Mouse (Mus musculus) CH12.LX (cell line): ENCODE results near the gene Nsd1. TPM values are rescaled to one million over a fixed set of nuclear protein-coding genes. Genes with fewer than 3 reads are reported as not detected.

Experiments used
- DNase-seq: peaks from one replicate; pipeline ENCODE4 v3.0.0-alpha.2; 2013; ENCODE audit errors: extremely low read depth
- H3K27ac ChIP-seq: 2 replicates; pipeline ENCODE4 v1.5.1; 2012; ENCODE audit warnings: low read depth, mild to moderate bottlenecking, control low read depth, moderate library complexity; ENCODE audit not compliant: insufficient read depth
- H3K27me3 ChIP-seq: replicated peaks from 2 replicates; pipeline ENCODE3; 2012; ENCODE audit warnings: inconsistent platforms
- H3K36me3 ChIP-seq, 2 experiments: replicated peaks in 1 of 2; 2 replicates each; pipeline versions ENCODE3 to v1.6.1; 2012; ENCODE audit warnings: inconsistent platforms in 1 of 2, low read length in 1 of 2, mild to moderate bottlenecking in 1 of 2, mixed read lengths in 1 of 2, moderate library complexity in 1 of 2; ENCODE audit not compliant: control insufficient read depth in 1 of 2, insufficient read depth in 1 of 2
- H3K4me1 ChIP-seq, 2 experiments: 2 replicates each; pipeline ENCODE4 v1.6.1; 2012; ENCODE audit warnings: inconsistent platforms in 1 of 2, moderate library complexity in 1 of 2; ENCODE audit not compliant: insufficient read depth in 2 of 2, control insufficient read depth in 1 of 2
- H3K4me2 ChIP-seq: 2 replicates; pipeline ENCODE4 v1.6.1; 2012; ENCODE audit warnings: low read depth, mild to moderate bottlenecking, control low read depth; ENCODE audit not compliant: poor library complexity, insufficient read depth, severe bottlenecking
- H3K4me3 ChIP-seq, 3 experiments: fragments of 150-350 bp in 1 of 3; sonication (generic) in 1 of 3; replicated peaks in 1 of 3; 2 replicates each; pipeline versions ENCODE3 to v1.5.1; 2011 to 2012; ENCODE audit warnings: low read depth in 2 of 3, low read length in 2 of 3, mild to moderate bottlenecking in 2 of 3, moderate library complexity in 2 of 3, control low read depth in 1 of 3, improper control_type of control experiment in 1 of 3, inconsistent platforms in 1 of 3, mixed read lengths in 1 of 3; ENCODE audit not compliant: poor library complexity in 1 of 3
- H3K79me2 ChIP-seq: replicated peaks from 2 replicates; pipeline ENCODE4 v1.6.1; 2012; ENCODE audit warnings: mild to moderate bottlenecking, moderate library complexity; ENCODE audit not compliant: control insufficient read depth, poor library complexity, insufficient read depth, severe bottlenecking; ENCODE audit errors: extremely low read depth
- H3K9ac ChIP-seq: 2 replicates; pipeline ENCODE4 v1.6.1; 2012; ENCODE audit warnings: low read depth, mild to moderate bottlenecking, control low read depth, moderate library complexity; ENCODE audit not compliant: insufficient read depth
- H3K9me3 ChIP-seq: replicated peaks from 2 replicates; pipeline ENCODE3; 2012; ENCODE audit warnings: low read length, inconsistent platforms, mixed read lengths
- BHLHE40 ChIP-seq: IDR thresholded peaks from 2 replicates; pipeline ENCODE4 v1.6.1; 2011; ENCODE audit warnings: mild to moderate bottlenecking, low read depth, low read length, improper control_type of control experiment
- CHD2 ChIP-seq: IDR thresholded peaks from 2 replicates; pipeline ENCODE4 v1.6.1; 2011; ENCODE audit warnings: low read length, improper control_type of control experiment
- CTCF ChIP-seq, 2 experiments: IDR thresholded peaks in 1 of 2; conservative IDR thresholded peaks in 1 of 2; 2 replicates each; pipeline ENCODE4 v1.5.1; 2011 to 2012; ENCODE audit warnings: low read depth in 2 of 2, low read length in 2 of 2, improper control_type of control experiment in 1 of 2, inconsistent platforms in 1 of 2, mild to moderate bottlenecking in 1 of 2, moderate library complexity in 1 of 2
- ELF1 ChIP-seq: IDR thresholded peaks from 2 replicates; pipeline ENCODE4 v1.6.1; 2014; ENCODE audit warnings: low read depth, mild to moderate bottlenecking, inconsistent platforms, low read length, improper control_type of control experiment
- ETS1 ChIP-seq: conservative IDR thresholded peaks from 2 replicates; pipeline ENCODE4 v1.6.1; 2012; ENCODE audit warnings: low read depth, mild to moderate bottlenecking, inconsistent platforms, low read length, improper control_type of control experiment, moderate library complexity
- GABPA ChIP-seq: IDR thresholded peaks from 2 replicates; pipeline ENCODE4 v1.6.1; 2012; ENCODE audit warnings: low read depth, low read length, improper control_type of control experiment, inconsistent platforms; ENCODE audit not compliant: insufficient replicate concordance
- IRF4 ChIP-seq: IDR thresholded peaks from 2 replicates; pipeline ENCODE4 v1.6.1; 2014; ENCODE audit warnings: low read depth, mild to moderate bottlenecking, inconsistent platforms, low read length, improper control_type of control experiment
- JUND ChIP-seq: conservative IDR thresholded peaks from 2 replicates; pipeline ENCODE4 v1.6.1; 2011; ENCODE audit warnings: low read depth, low read length, improper control_type of control experiment
- KAT2A ChIP-seq: IDR thresholded peaks from 2 replicates; pipeline ENCODE4 v1.6.1; 2012; ENCODE audit warnings: low read length, improper control_type of control experiment, inconsistent platforms; ENCODE audit not compliant: insufficient replicate concordance
- MAFK ChIP-seq: IDR thresholded peaks from 2 replicates; pipeline ENCODE4 v1.6.1; 2011; ENCODE audit warnings: low read length, improper control_type of control experiment; ENCODE audit not compliant: insufficient replicate concordance
- MAZ ChIP-seq: IDR thresholded peaks from 2 replicates; pipeline ENCODE4 v1.6.1; 2012; ENCODE audit warnings: low read depth, mild to moderate bottlenecking, inconsistent platforms, low read length, improper control_type of control experiment, moderate library complexity
- MEF2A ChIP-seq: IDR thresholded peaks from 2 replicates; pipeline ENCODE4 v1.6.1; 2014; ENCODE audit warnings: low read depth, mild to moderate bottlenecking, inconsistent platforms, low read length, improper control_type of control experiment, borderline replicate concordance
- NRF1 ChIP-seq: IDR thresholded peaks from 2 replicates; pipeline ENCODE4 v1.6.1; 2014; ENCODE audit warnings: low read depth, mild to moderate bottlenecking, inconsistent platforms, low read length, improper control_type of control experiment, moderate library complexity
- RCOR1 ChIP-seq: conservative IDR thresholded peaks from 2 replicates; pipeline ENCODE4 v1.6.1; 2012; ENCODE audit warnings: low read depth, mild to moderate bottlenecking, inconsistent platforms, low read length, improper control_type of control experiment
- SMC3 ChIP-seq: IDR thresholded peaks from 2 replicates; pipeline ENCODE4 v1.6.1; 2011; ENCODE audit warnings: low read depth, low read length, improper control_type of control experiment
- TBP ChIP-seq: conservative IDR thresholded peaks from 2 replicates; pipeline ENCODE4 v1.6.1; 2011; ENCODE audit warnings: low read depth, low read length, improper control_type of control experiment
- TCF12 ChIP-seq: IDR thresholded peaks from 2 replicates; pipeline ENCODE4 v1.6.1; 2014; ENCODE audit warnings: low read depth, mild to moderate bottlenecking, inconsistent platforms, low read length, improper control_type of control experiment
- USF2 ChIP-seq: conservative IDR thresholded peaks from 2 replicates; pipeline ENCODE4 v1.6.1; 2011; ENCODE audit warnings: low read depth, low read length, improper control_type of control experiment
- ZKSCAN1 ChIP-seq: IDR thresholded peaks from 2 replicates; pipeline ENCODE4 v1.6.1; 2012; ENCODE audit warnings: low read depth, inconsistent platforms, low read length, improper control_type of control experiment, borderline replicate concordance
- ZMIZ1 ChIP-seq: IDR thresholded peaks from 2 replicates; pipeline ENCODE4 v1.6.1; 2012; ENCODE audit warnings: low read depth, mild to moderate bottlenecking, inconsistent platforms, low read length, improper control_type of control experiment
- dilution Hi-C: fragments of 300-500 bp; cut with MboI; formaldehyde crosslinking; loops from 2 replicates; pipeline ENCODE4 v1.14.3; 2020; ENCODE audit warnings: low sequenced_read_pairs; ENCODE audit not compliant: extremely low pct_unique_long_range_greater_than_20kb, extremely low pct_ligation_motif_present
- in situ Hi-C: fragments of 300-500 bp; cut with MboI; formaldehyde crosslinking; loops from 3 replicates; pipeline ENCODE4 v1.14.3; 2019; ENCODE audit warnings: low sequenced_read_pairs, low pct_ligation_motif_present, low pct_unique_long_range_greater_than_20kb, mixed read lengths
- polyA plus RNA-seq: library from polyadenylated mRNA; unstranded; fragments of >175 nt; gene quantifications from 2 replicates; pipeline ENCODE4 v1.2.1, GENCODE M21; 2012; ENCODE audit warnings: low read depth; ENCODE audit not compliant: insufficient read length
- total RNA-seq, 2 experiments: library from RNA; depleted of rRNA; stranded (reverse); fragments of 300-350 nt in 1 of 2; fragments of >200 nt in 1 of 2; gene quantifications; 2 replicates each; pipeline ENCODE4 v1.2.3; 2012 to 2014

Nsd1 gene
- total and polyA plus RNA-seq, 3 experiments = 11.8 to 13.8 (median 12.6) TPM

GRCm38 (mm10) chr13:55168255-55168654 lies 41.3 kb upstream of the Nsd1 start:
- Histone ChIP-seq H3K27me3 (peaks cover 5% of the 10 kb centered on the region), H3K27ac (no peak overlapping the region), H3K4me1 (peaks cover 12% of the 10 kb centered on the region in 2 experiments), H3K79me2 (no peaks in the 10 kb centered on the region), H3K36me3 (no peaks in the 10 kb centered on the region), H3K4me2 (no peak overlapping the region), H3K4me3 (no peak overlapping the region), H3K9ac (no peak overlapping the region), H3K9me3 (peaks cover 2% of the 10 kb centered on the region)
- DNase-seq = no peak
- in situ Hi-C loops (no loop called here), dilution Hi-C loops (no loop called here)
- no peak for TF ChIP-seq TCF12
- no peak for TF ChIP-seq ZMIZ1
- TF ChIP-seq MAZ = no peak
- no peak for TF ChIP-seq ELF1
- TF ChIP-seq GABPA = no peak
- no peak for TF ChIP-seq NRF1
- TF ChIP-seq SMC3 = no peak
- TF ChIP-seq IRF4 = no peak
- no peak for TF ChIP-seq KAT2A
- no peak for TF ChIP-seq TBP
- no peak for TF ChIP-seq CTCF (conservative IDR thresholded peaks at IDR 0.05 in 1 of 2, IDR thresholded peaks at IDR 0.05 in 1 of 2; ENCODE audit: low read depth in 2 of 2, low read length in 2 of 2)

GRCm38 (mm10) chr13:55168958-55169369 lies 40.6 kb upstream of the Nsd1 start:
- no peak overlapping the region for H3K9ac ChIP-seq
- peaks cover 12% of the 10 kb centered on the region in 2 experiments for H3K4me1 ChIP-seq
- peaks cover 5% of the 10 kb centered on the region for H3K27me3 ChIP-seq
- dilution Hi-C loops (no loop called here), in situ Hi-C loops (no loop called here)
- no peak overlapping the region for H3K4me2 ChIP-seq
- no peak for TF ChIP-seq ZMIZ1
- TF ChIP-seq MAFK = no peak
- TF ChIP-seq RCOR1 = no peak
- TF ChIP-seq KAT2A = no peak
- no peak for TF ChIP-seq ETS1
- TF ChIP-seq ZKSCAN1 = no peak
- no peak for TF ChIP-seq BHLHE40
- no peak for TF ChIP-seq JUND
- no peak for TF ChIP-seq USF2
- TF ChIP-seq MEF2A = no peak
- TF ChIP-seq CHD2 = no peak
- peaks cover 2% of the 10 kb centered on the region for H3K9me3 ChIP-seq
- H3K4me3 ChIP-seq = no peak overlapping the region
- no peak for DNase-seq
- H3K27ac ChIP-seq = no peak overlapping the region
- no peaks in the 10 kb centered on the region for H3K79me2 ChIP-seq
- H3K36me3 ChIP-seq = no peaks in the 10 kb centered on the region
